Mouse (Mus musculus) Muller cell, postnatal 12 days (primary cell): ENCODE data around the gene Evl.

ENCODE experiments used
- DNase-seq: peaks from one replicate; pipeline ENCODE4 v3.0.0-alpha.2; 2015; ENCODE audit errors: inconsistent ontology term

Evl gene

DNA sequence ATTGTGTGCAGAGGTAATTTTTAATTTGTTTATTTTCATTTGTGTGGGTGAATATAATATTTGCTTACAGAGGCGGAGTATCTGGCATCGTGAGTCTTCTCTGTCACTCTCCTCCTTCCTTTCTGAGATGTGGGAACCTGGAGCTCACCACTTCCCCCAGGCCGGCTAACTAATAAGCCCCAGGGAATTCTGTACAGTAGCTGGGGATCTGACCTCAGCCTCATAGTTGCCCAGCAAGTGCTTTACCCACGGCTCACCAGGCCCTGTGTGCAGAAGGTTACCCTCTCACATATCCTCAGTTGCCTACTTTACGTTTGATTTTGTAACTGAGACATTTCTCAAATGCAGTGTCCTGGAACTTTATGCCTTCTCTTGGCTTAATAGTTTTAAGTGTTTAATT, 37.1 kb downstream of the Evl start:
- DNase-seq: no peak

DNA sequence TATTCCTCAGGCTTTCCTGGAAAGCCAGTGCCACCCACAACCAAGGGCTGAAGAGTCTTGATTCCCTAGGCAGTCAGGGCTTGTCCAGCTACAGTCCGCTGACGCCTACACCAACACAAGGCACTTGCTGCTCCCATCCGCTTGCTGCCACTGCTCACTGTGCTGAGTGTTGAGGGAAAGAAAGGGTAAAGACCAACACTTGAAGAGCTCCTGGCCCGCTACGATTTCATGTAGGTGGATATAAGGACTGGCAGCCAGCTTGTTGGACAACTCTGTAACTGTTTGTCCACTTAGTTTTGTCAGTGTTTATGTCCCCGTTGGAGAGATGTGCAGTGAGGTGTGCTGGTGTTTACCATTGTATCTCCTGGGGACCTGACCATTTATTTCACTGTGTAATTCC, 38.3 kb downstream of the Evl start:
- DNase-seq: no peak

DNA sequence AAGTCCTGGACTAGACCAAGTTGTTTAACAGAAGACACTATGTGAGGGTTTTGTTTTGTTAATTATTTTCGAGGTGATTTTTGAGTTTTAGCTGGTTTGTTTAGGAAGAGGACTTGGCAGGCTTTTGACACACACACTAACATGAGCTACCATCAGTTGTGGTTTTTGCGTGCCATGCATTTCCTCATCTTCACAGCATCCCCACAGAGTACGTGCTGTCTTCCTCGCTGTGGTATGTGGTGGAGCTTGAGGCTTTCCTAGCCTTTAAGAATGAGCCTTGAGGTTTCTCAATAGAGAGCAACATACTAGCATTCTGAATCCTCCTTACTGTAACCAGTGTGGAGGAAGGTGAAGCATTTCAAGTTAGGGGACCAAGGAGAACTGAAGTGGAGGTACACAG, 46.3 kb downstream of the Evl start:
- no peak for DNase-seq

DNA sequence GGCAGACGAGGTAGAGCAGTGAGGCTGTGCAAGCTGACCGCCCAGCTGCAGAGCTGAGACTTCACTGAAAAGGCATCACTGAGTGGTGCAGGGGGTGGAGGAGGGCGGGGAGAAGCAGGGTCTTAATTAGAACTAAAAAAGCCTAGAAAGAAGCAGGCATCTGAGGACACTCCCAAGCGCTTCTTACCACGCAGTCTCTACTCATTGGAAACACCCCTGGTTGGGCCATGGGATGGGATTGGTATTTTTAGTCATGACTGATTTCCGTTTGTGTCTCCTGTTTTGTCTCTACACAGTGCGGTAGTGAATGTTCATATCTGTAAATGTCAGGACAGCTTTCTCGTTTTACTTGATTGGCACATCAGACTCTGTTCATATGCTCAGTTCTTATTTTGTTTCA, 46.8 kb downstream of the Evl start:
- DNase-seq: no peak

DNA sequence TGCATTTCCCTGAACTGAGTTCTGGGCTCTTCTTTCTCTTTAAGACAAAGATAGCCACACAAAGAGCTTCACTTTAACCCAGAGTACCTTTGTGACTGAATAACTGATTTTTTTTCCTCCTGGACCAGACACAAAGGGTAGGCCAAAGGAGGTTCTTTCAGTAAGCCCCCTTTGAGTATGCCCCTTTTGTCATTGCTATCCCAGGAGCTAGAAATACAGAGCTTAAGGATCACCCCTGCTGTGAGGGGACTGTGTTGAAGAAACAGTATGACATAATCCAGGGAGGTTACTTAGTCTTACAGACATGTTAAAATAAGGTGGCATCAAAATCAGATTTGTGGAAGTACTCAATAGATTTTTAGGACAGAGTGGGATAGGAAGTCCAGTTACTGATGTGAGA, 50.0 kb downstream of the Evl start:
- no peak for DNase-seq

DNA sequence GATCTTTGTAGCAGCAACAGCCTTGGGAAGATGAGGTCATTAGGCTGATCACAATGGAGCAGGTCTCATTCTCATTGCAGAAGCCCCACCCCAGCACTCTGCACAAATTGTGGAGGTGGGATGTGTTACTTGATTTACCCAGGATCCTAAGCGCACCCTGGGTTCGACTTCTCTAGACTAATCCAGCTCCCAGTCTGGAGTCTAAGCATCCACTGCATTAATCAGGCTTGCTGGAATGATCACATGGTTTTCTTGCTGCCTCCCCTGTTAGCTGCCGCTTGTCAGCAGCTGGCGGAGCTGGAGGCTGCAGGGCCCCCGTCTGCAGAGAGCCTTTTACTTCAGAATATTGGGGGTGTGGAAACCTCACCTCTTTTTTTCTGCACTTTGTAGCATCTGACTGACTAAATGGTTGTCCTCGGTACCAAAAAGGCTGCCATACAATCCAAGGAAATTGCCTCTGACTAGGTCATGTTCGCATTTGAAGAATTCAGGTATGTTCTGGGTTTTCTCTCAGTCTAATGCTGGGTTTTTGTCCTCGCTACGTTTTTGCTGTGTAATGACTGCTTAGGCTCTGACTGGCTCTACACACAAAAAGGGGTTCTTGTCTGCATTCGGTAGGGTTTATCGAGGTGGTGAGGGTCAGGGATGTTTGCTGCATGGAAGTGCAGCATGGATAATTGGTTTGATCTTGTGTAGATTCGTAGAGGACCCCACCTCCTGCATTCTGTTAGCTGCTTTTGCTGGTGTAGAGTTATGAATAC, 51.2 kb downstream of the Evl start:
- DNase-seq: no peak

DNA sequence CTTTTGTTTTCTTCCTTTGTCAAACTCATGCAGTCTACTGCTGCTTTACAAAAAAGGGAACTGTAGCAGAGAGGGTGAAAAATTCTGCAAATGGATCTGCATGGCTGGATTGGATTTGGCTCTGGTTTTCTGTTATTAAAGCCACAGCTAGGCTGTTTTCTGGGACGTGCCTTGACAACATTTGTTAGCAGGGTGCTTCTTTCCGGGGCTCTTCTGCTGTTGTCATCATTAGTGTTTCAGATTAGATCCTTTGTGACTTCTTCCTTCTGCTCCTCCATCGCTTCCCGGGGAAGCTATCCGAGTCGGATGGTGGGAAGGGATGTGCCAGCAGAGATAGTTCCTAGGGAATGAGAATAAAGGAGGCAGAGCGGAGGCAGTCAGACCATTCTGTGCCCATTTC, 51.8 kb downstream of the Evl start:
- DNase-seq: peak; percentile 25

DNA sequence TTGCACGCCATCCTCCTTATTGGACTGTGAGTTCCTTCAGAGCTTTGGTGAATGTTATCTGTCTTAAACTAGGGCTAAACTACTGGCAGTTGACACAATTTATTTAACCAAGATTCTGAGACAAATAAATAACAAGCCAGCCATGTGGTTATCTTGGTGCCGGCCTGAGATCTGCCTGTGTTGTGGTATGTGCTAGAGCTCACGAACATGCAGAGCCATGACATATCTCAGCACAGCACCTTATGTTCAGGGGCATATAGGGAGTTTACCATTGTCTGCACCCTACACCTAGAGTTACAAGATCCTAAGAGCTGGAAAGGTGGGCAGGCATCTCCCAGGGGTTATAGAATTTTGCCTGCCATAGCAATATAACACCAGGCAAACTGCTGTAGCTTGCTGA, 54.9 kb downstream of the Evl start:
- DNase-seq: no peak

DNA sequence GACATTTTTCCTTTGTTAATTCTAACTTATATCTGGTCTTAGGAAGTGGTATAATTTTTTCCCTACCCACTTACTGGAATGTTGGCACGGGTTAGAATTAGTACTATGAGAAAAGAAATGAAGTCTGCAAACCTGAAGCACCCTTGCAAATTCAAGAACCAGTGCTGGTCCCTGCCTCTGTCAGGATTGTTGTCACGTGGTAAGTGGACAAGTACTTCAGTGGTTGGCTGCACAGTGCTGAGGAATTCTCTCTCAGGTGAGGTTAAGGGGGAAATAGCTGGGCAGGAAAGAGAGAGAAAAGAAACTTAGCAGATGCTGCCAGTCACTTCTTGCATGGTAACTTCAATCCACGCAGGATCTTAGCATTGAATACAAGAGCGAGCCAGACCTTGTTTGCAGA, 55.7 kb downstream of the Evl start:
- no peak for DNase-seq

DNA sequence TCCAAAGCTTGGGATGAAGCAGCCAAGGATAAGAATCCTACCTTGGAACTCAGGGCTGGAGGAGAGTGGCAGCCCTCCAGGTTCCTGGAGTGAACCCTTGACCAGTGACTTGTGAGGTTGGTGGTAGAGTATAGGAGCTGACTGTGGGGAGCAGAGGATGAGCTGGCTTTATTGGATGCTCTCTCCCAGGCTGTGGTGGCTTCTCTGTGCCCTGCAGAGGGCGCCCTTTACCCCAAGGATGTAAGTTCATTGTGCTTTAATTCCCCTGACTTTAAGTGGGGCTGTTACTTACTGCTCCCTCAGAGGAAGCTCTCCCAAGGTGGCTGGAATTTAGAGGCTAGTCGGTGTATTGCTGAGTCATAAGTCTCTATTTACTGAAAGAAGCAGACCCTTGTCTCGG, 58.6 kb downstream of the Evl start:
- peak; percentile 21 for DNase-seq

DNA sequence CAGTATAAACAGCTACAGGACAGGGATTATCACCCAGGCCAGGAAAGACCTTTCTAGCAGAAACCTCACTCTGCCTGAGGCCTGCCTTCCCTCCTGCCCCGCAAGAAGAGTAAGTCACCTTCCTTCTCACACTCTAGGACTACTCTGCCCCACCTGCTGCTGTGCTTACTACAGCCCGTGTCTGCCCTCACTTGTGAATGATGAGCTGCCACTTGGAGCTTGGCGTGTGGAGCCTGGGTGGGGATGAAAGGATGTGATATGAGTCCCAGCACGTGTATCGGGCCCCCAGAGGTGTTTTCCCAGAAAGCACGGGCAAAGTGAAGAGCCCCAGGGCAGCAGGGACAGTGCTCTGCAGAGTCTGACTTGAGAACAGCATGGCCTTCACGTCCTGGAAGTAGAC, 63.0 kb downstream of the Evl start:
- no peak for DNase-seq

DNA sequence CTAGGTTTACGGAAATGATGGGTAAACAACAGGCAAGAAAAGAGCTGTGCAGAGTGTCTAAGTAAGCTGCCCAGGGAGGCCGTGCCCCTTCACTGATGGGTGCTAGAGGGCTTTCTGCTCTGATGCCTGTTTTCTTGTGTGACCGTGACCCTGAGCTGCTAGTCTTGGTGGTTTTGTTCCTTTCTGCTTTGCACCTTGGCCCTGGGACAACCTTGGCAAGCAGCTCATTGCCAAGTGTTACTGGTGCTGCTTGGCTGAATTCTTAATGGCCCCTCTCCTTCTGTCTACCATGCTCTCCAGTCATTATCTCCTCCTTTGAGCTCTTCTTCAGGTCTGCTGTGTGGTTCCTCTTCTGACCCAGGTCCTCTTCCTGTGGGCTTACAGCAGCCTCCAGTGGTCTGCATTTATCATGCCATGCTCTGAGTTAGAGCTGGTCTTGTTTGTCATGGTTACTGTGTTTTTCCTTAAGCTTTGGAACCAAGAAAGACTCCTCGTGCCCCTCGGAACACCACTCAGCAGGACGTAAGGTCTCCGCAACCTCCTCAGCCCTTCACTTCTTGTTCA, 65.4 kb downstream of the Evl start:
- no peak for DNase-seq

DNA sequence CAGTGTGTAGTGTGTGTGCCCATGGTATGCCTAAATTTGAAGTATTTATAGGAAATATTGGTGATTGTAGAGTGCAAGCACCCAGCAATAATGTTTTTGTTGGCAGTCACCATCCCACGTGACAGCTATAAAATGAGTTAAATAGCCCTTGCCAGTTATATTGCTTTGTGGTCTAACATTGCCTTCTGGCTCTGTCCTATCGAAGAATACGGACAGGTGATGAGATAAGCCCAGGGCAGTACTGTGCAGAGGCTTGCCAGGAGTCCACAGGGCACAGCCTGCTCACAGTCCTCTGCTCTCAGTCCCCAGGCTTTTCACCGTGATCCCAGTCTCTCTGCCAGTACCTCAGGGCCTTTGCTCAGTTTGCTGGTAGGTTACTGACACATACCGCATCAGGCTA, 67.9 kb downstream of the Evl start:
- no peak for DNase-seq

DNA sequence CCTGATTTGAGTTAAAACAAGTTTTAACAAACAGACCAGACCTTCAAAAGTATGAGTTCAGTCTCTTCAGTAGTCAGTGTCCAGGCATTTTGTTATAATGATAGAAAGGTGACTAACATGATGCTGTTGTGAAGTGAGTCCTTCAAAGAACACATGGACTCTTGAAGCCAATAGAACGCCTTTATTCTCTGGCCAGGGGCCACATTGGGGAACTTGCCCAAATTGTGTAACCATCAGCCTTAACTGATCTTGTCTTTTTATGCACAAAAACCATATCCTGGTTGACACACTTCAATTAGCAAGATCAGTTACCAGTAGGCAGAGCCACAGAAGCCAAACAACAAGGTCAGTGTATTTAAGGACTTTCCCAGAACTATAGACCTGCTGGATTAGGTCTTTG, 75.0 kb downstream of the Evl start:
- no peak for DNase-seq

DNA sequence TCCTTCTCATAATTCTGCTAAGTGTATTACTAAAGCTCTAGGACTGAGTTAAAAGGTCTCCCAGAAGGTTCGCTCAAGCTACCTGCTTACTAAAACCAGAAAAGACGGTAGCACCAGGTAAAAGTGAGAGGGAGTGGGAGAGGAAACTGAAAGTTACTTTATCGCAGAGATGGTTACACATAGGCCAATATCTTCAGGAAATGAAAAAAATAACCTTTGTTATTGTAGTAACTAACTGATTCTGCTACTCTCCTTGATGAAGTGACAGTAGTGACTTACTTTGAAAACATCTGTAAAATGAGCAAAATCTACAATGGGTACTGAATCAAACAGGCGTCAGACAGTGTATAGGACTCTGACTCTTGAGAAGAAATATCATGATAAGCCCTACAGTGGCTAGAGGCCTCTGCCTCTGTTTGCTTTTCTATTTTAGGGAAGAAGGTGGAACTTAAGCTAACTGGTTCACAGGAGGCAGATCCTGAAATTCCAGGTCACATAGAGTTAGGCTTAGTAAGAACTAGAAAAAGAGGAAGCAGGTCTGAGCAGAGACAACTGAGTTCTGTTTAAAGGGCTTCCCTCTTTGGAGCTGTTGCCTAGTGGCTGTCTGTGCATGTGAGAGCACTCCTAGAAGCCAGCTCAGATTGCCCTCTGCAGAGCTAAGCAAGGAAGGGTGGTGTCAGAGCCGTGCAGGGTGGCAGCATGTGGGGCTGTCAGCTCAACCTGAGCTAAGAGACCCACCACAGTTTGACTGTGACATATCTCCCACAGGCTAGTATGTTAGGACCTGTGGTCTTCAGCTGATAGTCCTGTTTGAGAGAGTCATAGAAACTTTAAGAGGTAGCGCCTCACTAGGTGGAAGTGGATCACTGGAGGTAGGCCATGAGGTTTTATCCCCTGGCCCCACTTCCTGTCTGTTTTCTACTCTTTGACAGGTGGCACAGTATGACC, 76.5 kb downstream of the Evl start:
- DNase-seq: no peak

DNA sequence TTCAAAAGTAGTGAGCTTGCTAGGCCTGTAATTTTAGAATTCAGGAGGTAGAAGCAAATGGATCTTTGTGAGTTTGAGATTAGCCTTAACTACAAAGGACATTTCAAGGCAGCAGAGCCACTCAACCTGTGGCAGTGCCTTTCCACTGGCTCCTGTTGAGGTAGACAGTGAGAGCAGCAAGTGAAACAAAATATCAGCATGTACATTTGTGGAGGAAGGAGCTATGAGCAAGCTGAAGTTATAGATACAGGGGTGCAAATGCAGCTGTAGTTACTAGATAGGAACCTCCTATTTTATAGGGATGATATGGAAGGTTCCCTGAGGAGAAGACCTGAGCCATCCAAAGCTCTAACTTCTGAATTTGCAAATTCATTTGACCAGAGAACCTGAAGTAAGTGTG, 78.0 kb downstream of the Evl start:
- DNase-seq: no peak

DNA sequence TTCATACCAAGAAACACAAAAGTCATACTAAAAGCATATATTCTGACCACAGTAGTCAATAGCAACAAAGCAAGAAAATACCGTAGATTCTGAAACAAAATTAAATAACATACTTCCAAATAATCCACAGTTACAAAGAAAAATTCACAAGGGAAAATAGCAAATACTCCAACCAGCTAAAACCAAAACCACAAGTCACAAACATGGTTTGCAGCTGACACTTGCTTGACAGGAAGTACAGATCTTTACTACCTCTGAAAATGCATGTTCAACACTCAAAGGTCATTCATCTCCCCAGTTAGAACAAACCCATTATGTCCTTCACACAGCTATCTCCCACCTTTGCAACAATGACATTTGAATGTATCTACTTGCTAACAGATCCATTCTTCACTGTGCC, 79.5 kb downstream of the Evl start:
- no peak for DNase-seq

DNA sequence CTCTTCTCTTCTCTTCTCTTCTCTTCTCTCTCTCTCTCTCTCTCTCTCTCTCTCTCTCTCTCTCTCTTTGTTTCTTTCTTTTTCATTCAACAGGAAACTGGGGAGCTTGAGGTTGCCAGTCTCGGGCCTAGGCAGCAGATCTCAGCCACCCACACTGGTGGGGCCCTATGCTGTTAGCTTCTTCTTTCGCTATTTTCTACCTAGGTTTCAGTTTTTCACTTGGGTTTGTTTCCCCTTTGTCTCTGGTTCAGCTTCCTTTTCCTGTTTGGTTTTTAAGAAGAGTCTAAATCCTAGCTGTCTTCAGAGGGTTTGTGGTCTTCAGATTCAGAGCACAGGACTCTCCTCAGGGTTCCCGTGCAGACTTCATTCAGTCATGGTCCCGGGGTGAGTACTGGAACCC, 81.0 kb downstream of the Evl start:
- no peak for DNase-seq

DNA sequence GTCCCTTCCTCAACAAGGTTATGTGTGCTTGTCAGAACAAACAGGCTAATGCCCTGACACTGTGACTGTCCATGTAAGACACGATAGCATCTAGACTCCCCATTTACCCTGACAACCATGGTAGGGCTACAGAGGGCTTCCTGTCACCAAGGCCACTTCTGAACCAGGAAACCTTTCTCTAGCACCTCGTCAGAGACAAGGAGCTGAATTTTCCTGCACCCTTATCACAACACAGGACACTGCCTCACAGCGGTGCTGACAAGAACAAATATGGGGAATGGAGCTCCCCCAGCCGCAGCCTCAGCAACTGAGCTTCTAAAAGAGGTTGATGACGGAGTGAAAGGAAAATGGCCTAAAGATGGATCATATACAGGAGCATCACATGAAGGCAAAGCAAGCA, 82.9 kb downstream of the Evl start:
- no peak for DNase-seq

DNA sequence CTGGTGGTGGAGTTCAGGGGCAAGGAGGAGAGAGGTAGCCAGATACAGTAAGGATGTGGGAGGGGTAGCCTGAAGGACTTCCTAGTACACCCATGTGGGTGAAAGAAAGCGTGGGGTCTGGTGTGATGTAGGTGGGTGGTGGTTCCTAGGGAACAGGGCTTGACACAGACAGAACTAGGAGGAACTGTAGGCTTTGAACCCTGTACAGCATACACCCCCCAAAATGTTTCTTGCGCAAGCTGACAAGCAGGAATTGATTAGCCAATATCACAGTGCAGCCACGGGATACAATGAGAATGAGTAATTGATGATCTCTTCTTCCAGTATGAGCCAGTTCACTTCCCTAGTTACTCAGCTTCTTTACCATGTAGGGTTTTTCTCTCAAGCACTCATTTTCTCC, 84.6 kb downstream of the Evl start:
- DNase-seq: no peak

DNA sequence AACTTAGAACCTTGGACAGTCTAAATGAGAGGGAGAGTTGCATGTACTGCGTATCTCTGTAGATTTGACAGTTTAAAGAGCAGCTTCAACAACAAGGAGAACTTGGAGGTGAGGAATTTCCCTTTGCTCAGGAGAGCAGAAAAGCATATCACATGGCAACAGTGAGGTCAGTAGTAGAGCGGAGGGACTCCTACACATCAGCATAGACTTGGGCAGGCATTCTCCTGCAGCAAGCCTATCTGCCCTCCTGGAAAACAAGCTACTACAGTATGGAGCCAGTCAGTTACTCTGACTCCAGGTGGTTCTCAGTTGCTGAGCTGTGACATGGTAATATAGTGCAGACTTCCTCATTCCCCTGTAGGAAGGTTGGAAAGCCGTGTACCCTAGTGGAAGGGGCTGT, 87.5 kb downstream of the Evl start:
- DNase-seq: no peak

DNA sequence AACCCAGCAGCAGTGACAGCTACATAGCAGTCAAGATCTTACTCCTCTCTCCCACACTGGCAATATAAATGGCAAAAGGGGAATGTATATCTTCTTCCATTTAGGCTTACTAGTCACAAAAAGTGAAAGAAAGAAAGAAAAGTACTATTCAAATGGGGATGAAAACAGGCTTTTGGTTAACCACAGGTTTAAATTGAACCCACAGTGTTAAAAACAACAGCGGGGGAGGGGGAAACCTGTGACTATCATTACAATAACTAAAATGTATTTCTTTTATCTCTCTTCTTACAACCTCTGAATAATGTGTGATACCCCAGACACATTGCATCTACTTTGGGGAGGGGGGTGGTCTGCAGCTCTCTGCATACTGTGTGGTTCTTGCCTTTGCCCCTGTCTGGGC, 91.7 kb downstream of the Evl start:
- no peak for DNase-seq

DNA sequence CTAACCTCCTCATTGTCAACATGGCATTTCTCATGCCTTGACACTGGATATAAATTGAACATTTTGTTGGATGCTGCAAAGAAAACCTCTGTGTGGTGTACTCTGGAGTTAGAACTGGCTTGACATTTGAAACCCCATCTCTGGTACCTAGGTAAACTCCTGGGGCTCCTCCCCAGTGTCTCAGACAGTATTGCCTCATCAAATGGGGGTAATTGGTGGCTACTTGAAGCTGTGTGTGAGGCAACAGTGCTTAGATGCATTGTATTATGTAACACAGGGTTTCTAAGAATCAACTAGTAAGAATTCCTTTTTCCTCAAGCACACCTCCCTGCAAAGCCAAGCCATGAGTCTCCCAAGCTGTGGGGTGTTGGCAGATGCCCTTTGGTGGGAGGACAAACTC, 93.3 kb downstream of the Evl start:
- no peak for DNase-seq
